Mouse (Mus musculus) cortical plate, adult 2 months (tissue): ENCODE data around the gene Thrb.

Experiments
- CTCF ChIP-seq: fragments of 200-500 bp; IDR thresholded peaks from 2 replicates; pipeline ENCODE4 v1.5.1; 2011; ENCODE audit warnings: mild to moderate bottlenecking, control low read depth, low read length; ENCODE audit not compliant: insufficient read depth; ENCODE audit errors: extremely low read depth
- POLR2A ChIP-seq: fragments of 200-500 bp; IDR thresholded peaks from 2 replicates; pipeline ENCODE4 v1.6.1; 2011; ENCODE audit warnings: mild to moderate bottlenecking, low read length, control low read depth; ENCODE audit not compliant: insufficient read depth; ENCODE audit errors: extremely low read depth

GRCm38 (mm10) chr14:17731020-17731419 is 71.0 kb downstream of the Thrb start:
- no peak for TF ChIP-seq POLR2A
- TF ChIP-seq CTCF: no peak
